Mouse (Mus musculus) left cerebral cortex, postnatal 4 days (tissue): Measurements from ENCODE around the gene Igsf6. TPM values are rescaled to one million over a fixed set of nuclear protein-coding genes. Genes with fewer than 3 reads are reported as not detected.
"Not testable (repeated sequence)": the region's sequence is repeated elsewhere in the genome, so short reads cannot be mapped to it uniquely, and the experiment has no call there.

Source experiments
- DNase-seq: peaks from one replicate; pipeline ENCODE4 v3.0.0-alpha.2; 2022
- intact Hi-C: fragments of 180-260 bp; cut with DNase I; formaldehyde crosslinking; loops from one replicate; pipeline ENCODE4 v1.15.1; 2025
- total RNA-seq, 2 experiments: library from RNA; stranded (reverse); gene quantifications; 2 replicates each; pipeline ENCODE4 v1.2.3; 2021

The Igsf6 gene
- total RNA-seq, 2 experiments from 2014 or later: 0.26 to 0.28 TPM

- no peak for DNase-seq
- intact Hi-C loops: loop anchor here (5.0 kb wide), 1 partner anchor 127 kb away; no protein-coding TSS in a partner anchor
Observed at GRCm38 (mm10) chr7:121064309-121064708, 10.1 kb downstream of the Igsf6 start.

GRCm38 (mm10) chr7:121059477-121060218 lies 14.7 kb downstream of the Igsf6 start:
- no peak for DNase-seq
- intact Hi-C loops: loop anchor here (5.0 kb wide), 1 partner anchor 122 kb away; no protein-coding TSS in a partner anchor

DNA sequence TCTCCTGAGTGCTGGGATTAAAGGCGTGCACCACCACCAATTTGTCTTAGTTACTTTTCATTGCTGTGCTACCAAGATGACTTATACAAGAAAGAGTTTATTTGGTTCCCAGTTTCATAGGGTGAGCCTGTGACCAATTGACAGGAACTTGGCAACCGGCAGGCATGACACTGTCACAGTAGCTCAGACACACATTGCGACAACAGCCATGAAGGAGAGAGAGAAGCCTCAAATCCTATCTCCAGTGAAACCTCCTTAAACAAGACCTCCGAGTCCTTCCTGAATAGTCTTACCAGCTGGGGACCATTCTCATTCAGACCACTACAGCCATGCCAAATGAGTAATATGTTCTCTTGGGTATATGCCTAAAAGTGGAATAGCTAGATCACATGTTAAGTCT lies 21.3 kb downstream of the Igsf6 start:
- intact Hi-C loops: no loop called here
- no peak for DNase-seq

GRCm38 (mm10) chr7:121047624-121048023 lies 26.7 kb downstream of the Igsf6 start:
- DNase-seq: no peak

DNA sequence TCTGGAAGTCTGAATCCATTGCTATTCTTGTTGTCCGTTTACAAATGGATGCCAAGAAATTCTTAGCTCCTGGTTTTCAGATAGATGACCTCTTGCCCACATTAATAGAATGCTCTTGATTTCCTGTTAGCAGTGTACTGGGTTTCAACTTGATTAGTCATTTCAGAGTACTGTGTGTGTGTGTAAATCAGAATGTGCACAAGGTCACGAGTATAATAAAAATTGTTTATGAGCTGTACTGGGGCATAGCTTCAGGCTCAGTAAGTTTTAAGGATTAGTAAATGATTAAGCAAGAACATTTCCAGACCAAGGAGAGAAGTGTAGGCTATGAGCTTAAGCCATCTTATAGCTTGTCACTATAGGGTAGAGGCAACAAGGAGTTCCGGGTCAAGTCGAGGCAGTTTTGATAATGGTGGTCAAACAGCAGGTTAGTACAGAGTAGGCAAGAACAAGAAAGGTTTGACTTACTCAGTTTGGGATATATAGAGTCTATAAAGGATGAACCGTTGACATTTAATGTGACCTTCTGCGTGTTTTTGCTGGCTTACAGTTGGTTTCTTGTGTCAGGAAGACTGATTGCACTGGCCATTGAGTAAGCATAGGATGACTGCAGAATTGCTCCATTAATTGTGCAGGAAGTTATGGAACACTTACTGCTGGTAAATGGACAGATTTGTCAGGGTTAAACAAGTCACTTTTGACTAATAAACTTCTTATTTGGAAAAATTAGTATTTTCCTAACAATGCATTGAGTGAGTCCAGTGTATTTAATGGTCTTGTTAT lies 28.5 kb downstream of the Igsf6 start:
- no peak for DNase-seq
- intact Hi-C loops: no loop called here

More at GRCm38 (mm10) chr7:121047624-121048023, 26.7 kb downstream of the Igsf6 start:
- intact Hi-C loops: no loop called here

- intact Hi-C loops: no loop called here
- DNase-seq: no peak
Observed at GRCm38 (mm10) chr7:121044251-121044650, 30.1 kb downstream of the Igsf6 start.

DNA sequence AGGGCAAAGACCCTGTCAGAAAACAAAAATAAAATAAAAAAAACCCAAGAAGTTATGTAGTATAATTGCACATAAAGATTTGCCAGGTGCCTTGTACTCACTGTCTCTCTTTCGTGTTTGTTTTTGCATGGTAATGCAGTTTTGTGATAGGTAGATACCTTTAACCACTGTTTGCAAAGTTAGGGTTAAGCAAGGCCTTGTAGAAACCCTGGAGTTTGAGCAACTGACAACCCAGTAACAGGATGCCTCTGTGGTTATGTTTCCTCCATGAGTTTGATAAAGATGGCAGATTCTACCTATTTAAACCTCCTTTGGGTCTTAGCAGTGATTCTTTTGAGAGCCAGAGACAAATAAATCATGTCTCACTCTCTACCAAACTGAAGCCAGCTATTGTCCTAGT lies 30.9 kb downstream of the Igsf6 start:
- intact Hi-C loops: no loop called here
- no peak for DNase-seq

DNA sequence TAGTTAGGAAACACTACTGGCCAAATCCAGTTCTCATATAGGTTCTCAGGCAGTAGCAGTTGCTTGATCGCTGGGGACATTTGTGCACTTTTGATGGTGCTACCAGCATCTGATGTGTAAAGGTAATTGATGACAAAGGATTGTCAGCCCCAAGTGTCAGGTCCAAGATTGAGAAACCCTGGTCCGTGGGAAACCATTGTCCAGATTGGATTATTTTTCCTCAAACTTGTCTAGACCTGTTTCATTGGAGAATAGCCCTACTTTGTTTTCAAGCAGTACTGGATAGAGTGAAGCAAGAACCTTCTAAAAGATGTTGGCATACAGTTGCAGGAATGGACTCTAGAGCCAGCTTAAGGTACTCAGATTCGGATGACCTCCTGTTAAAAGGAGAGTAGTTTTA lies 31.4 kb downstream of the Igsf6 start:
- intact Hi-C loops: no loop called here
- DNase-seq: no peak

GRCm38 (mm10) chr7:121041989-121042388 lies 32.4 kb downstream of the Igsf6 start:
- DNase-seq: no peak
- intact Hi-C loops: no loop called here

- no peak for DNase-seq
- intact Hi-C loops: no loop called here
Observed at GRCm38 (mm10) chr7:121040595-121040994, 33.8 kb downstream of the Igsf6 start.

GRCm38 (mm10) chr7:121035161-121035721 lies 39.1 kb downstream of the Igsf6 start:
- DNase-seq: peak; percentile 32
- intact Hi-C loops: no loop called here

DNA sequence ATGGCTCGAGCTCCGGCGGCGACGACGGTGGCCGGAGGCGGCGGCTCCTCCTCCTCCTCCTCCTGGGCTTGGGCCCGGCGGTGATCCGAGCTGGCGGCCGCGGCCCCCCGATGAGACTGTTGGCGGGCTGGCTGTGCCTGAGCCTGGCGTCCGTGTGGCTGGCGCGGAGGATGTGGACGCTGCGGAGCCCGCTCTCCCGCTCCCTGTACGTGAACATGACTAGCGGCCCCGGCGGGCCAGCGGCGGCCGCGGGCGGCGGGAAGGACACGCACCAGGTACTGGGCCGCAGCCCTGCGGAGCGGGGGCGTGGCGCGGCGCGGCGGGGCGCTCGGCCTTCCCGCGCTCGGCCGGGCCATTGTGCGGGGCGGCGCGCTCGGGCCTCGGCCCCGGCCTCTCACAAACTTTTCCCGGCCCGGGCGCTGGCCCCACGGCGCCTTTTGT lies 39.7 kb downstream of the Igsf6 start:
- no peak for DNase-seq
- intact Hi-C loops: no loop called here

- intact Hi-C loops: no loop called here
- DNase-seq: peak; percentile 97
Observed at GRCm38 (mm10) chr7:121033856-121034652, 40.3 kb downstream of the Igsf6 start, which contains the start of gene Mettl9. Gene Mettl9 (plus strand): TSS chr7:121034445.

DNA sequence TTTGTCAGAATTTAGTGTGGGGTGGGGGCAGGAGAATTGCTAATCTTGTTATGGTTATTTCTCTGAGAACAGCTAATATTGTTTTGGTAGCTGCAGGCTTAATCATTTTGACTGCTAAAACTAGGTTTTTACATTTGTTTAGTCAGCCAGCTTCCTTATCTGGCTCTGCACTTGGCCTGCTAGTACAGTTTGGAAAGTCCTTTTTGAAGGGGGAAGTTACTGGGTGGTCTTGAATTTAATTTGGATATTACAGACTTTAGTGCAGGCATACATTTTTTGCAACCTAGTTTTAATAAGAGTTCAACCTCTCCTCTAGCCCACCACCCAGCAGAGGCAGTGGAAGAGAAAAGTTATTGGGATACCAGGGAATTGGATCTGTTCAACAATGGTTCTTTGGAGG lies 44.4 kb downstream of the Igsf6 start:
- intact Hi-C loops, DNase-seq: not testable (repeated sequence)

GRCm38 (mm10) chr7:121026300-121026699 lies 48.1 kb downstream of the Igsf6 start:
- DNase-seq: no peak
- intact Hi-C loops: no loop called here

DNA sequence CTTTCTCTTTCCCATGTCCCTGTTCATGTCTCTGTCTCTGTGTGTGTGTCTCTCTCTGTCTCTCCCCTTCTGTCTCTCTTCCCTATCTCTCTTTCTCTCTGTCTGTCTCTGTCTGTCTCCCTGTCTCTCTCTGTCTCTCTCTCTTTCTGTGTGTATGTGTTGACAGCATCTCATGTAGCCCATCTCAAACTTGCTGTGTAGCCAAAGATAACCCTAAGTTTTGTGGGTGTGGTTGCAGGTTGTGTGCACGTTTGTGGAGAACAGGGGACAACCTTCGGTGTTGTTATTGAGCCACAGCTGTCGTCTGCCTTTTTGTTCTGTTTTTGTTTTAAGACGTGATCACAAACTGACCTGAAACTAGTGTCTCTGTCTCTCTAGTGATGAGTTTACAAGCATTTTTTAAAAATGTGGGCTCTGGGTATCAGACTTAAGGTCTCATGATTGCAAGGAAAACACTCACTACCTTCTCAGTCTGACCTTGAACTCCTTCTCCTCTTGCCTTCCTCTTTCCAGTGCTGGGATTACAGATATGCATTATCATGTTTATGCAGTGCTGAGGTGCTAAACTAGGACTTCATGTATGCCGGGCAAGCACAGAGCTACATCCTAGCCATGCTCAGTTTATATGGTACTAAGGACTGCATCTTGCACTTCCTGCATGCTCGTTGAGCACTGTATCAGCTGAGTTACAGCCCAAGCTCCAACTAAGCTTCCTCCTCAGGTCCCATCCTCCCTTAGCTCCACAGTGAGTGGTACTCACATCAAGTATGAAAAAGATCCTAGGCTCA lies 49.0 kb downstream of the Igsf6 start:
- no peak for DNase-seq

DNA sequence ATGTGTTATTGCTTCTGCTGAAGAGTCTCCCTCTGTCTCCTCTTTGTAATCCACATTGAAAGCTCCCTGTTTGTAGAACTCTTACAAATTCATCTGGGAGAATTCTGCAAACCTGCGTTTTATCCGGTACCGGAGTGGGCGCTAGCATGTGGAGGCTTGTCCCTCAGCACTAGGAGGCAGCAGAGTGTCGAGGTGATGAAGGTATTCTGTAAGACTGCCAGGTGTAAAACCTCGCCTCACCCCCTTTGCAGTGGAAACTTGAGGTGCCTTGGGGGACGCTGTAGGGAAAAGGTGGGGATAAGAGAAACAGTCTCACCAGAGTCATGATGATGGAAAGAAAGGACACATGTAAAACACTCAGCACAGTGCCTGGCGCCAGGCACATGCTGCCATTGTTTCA lies 54.1 kb downstream of the Igsf6 start:
- intact Hi-C loops: no loop called here
- no peak for DNase-seq

More for the DNA sequence above, 49.0 kb downstream of the Igsf6 start:
- intact Hi-C loops: no loop called here

- no peak for DNase-seq
- intact Hi-C loops: no loop called here
Observed at GRCm38 (mm10) chr7:121018778-121019177, 55.6 kb downstream of the Igsf6 start.

GRCm38 (mm10) chr7:121014486-121014885 lies 59.9 kb downstream of the Igsf6 start:
- no peak for DNase-seq
- intact Hi-C loops: no loop called here
